Mouse (Mus musculus): Measurements from ENCODE around the gene Cse1l.

The Cse1l gene

DNA sequence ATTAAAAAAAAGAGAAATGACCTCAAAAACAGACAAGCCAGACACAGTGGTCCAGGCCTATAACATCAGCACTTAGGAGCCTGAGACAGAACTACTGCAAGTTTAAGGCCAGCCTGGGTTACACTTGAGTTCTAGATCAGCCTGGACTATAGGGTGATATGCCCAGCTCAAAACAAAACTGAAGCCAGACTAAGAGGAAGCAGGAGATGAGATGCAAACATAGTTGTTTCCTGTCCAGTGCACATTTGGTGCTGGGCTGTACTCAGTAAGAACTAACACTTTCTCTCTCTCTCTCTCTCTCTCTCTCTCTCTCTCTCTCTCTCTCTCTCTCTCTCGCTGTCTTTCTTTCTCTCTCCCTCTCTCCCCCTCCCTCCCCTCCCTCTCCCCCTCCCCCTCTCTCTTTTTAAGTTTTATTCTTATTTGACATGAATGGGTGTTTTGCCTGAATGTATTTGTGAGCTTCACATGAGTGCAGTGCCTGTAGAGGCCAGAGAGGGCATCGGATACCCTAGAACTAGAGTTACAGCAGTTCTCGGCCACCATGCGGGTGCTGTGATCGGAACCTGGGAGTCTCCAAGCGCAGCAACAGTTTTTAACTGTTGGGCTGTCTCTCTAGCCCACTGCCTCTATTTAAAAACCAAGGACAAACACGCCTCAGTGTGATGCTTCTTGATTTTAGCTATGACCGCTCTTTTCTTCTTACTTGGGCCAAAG lies 4.9 kb upstream of the Cse1l start:
- no peak for DNase-seq (ENCODE audit: low read depth, low spot score)

DNA sequence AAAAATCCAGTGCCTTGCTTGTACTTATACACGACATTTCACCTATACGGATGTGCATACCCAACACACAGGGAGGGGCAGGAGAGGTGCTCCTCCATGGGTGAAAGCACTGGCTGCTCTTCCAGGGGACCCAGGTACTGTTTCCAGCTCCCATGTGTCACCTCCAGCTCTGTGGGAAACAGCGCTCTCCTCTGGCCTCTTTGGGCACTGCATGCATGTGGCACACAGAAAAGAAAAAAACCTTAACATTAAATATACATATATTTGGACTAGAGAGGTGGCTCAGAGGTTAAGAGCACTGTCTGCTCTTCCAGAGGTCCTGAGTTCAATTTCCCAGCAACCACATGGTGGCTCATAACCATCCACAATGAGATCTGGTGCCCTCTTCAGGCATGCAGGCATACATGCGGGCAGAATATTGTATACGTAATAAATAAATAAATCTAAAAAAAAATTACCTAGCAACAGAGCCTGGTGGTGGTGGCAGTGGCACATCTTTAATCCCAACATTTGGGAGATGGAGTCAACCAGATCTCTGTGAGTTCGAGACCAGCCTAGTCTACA lies 2.0 kb upstream of the Cse1l start:
- DNase-seq (ENCODE audit: low read depth, low spot score): no peak

DNA sequence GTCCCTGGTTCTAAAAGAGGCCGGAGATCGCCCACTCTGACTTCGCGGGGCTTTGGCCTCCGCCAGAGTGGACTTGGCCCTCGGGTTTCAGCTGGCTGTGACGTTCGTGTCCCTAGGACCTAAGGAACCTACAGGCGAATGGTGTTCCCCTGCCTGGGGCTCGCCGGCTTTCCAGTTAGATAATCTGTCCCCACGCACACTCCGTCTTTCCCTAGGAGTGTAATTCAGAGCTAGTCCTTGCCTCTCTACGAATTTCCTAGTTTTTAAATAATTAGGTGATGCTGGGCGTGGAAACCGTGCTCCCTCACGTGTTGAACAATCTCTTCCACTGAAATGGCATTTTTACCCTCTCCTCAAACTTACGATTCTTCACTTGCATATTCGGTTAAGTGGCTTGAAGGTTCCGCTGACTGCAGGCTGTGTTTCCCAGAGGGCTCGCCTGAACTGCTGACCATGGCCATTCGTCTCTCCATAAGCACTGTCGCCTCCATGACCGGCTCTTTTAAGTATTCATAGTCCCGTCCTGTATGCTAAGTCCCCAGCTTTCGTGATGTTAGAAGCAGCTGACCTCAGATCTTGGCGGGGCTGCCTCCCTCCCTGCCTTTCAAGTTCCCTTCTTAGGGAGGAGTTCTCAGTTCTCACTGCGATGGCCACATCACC lies 813 bp downstream of the Cse1l start:
- DNase-seq (ENCODE audit: low read depth, low spot score): peak; percentile 39

DNA sequence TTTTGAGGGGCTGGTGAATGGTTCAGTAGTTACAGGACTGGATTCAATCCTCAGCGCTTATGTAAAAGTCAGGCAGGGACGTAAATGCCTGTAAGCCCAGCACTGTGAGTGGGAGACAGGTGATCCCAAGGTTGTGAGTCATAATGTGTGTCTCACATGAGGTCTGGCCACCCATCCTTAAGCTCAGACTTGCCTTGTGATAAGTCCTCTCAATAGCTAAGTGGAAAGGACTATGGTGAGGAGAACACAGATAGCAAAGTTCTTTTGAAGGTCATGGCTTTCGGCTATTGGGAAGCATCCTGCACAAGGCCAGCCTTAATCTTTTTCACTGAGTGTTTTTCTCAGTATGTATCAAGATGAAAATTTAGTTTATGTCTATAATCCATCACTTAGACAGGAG lies 3.9 kb downstream of the Cse1l start:
- DNase-seq (ENCODE audit: low read depth, low spot score): no peak

DNA sequence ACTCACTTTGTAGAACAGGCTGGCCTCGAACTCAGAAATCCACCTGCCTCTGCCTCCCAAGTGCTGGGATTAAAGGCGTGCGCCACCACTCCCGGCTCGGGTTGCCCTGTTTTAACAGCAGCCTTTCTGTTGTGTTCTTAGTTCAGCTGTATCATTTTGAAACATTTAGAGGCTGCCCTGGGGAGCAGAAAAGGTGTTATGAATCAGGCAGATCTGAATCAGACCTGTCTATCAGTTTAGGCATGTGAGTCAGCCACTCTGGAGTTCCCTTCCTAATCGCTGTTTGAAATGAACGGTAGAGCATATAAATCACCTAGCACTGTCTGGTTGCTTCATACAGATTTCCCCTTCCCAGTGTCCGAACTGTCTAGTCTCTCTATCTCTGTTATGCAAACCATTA lies 4.7 kb downstream of the Cse1l start:
- DNase-seq (ENCODE audit: low read depth, low spot score): no peak

DNA sequence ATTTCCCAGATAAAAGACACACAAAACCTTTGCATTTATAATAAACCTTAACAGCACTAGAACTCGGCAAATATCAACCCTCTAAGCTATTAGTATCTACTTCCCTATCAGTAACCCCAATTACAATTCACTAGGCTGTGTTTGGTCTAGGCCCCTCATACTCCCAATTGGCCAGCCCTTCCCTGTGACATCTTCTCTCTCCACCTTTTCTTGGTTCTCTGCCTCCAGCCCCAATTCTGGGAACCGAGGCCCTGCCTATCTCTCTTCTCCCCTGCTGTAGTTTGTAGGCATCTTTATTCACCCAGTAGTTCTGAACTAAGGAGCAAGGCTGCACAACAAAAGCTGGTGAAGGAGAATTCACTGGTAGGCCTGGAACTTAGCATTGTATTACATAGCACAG lies 18.1 kb downstream of the Cse1l start:
- DNase-seq (ENCODE audit: low read depth, low spot score): no peak

DNA sequence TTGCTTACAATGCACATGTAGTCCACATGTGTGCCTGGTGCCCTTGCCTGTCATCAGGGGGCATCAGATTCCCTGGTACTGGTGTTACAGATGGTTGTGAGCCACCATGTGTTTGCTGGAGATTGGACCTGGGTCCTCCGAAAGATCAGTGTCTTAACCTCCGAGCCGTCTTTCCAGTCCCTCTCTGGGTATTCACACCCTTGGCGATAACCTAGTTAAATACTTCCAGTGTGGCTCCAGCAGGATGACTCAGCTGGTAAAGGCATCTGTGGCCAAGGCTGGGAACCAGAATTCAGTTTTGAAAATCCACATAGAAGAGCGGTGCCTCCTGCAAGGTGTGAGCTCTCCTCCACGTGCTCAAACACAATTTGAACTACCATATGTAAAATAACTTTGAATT lies 28.1 kb downstream of the Cse1l start:
- no peak for DNase-seq (ENCODE audit: low read depth, low spot score)

DNA sequence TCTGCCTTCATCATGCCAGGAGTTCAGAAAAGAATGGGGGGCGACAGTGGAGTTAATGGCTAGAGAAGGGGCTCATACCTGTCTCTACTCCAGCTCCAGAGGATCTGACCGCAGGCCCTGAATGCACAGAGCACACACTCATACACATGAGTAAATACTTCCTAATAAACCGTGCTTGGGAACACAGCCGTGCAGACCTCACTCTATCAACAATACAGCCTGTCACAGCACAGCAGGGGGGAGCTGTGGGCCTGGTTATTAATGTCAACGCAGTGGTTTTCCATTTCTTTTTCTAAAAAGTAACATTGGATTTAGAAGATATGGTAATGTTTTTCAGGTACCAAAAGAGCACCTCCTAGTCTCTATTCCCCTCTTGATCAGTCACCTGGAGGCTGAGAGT lies 28.6 kb downstream of the Cse1l start:
- DNase-seq (ENCODE audit: low read depth, low spot score): no peak

DNA sequence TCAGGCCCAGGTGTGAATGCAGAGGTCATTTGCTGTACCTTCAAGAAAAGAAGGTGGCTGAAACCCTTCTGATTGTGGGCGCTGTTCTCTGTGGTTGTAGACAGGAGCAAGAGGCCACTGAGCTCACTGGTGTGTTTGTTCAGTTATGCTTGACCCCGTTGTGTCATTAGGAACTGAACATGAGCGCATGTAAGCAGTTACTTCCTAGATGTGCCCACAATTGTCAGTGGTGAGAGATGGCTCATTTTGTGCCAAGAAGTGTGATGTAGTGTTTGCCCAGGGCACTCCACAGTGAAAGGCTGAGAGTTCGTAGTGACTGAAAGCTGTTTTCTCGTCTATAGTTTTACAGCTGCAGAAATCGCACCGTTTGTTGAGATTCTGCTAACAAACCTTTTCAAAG lies 29.7 kb downstream of the Cse1l start:
- no peak for DNase-seq (ENCODE audit: low read depth, low spot score)

DNA sequence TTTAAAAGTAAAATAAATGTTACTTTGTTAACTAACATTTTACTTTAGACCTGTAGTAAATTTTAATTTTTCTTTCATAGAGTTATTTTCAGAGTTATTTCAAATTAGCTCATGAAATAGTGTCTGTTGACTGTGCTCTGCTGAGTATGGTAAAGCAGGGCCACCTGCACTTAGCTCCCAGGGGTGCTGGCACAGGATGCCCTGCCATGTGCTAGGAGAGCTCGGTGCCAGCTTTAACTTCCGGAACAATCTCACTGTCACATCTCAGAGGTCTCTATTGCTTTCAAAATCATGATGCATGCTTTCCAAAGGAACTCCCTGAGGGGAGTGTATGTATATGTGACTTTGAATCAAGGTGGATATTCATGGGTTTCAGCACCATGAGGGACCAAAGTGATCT lies 30.3 kb downstream of the Cse1l start:
- no peak for DNase-seq (ENCODE audit: low read depth, low spot score)

DNA sequence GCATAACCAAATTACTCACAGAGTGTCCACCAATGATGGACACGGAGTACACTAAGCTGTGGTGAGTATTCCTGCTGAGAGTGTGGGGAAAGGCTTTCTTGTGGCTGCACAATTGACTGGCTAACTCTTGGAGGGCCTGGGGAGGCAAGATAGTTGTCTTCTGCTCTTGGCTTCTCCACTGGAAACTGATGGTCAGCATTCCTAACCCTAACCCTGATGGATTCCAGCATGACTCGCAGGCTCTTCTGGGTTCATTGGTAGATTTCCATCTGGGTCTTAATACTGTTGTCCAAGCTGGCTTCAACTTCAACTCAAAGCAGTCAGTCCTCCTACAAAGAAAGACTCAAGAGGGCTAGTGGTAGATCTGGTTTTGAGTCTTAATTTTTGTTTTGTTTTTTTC lies 37.3 kb downstream of the Cse1l start:
- DNase-seq (ENCODE audit: low read depth, low spot score): no peak

DNA sequence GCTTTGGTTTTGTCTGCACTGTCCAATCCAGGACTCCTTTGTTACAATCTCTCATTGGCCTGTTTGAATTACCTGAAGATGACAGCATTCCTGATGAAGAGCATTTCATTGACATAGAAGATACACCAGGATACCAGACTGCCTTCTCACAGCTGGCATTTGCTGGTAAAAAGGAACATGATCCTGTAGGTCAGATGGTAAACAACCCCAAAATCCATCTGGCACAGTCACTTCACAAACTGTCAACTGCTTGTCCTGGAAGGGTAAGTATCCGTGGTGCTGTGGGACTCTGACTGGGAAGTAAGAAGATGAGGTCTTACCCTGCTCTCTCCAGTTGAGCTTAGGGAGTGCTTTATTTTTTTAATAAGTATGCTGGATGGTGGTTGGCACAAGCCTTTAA lies 38.5 kb downstream of the Cse1l start:
- no peak for DNase-seq (ENCODE audit: low read depth, low spot score)

DNA sequence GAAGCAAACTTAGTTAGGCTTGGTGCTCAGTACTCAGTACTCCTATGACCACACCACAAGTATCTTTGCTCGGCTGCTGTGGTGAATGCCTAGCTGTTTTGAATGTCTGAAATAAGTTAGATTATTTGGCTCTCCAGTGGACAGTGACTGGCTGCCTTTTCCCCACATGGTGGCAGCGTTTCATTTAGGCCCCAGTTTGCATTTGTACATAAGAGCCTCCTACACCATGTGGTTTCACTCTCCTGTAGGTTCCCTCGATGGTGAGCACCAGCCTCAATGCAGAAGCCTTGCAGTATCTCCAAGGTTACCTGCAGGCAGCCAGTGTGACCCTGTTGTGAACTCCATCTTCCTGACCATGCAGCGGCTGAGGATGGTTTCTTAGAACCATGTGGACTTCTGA lies 39.6 kb downstream of the Cse1l start:
- DNase-seq (ENCODE audit: low read depth, low spot score): no peak

DNA sequence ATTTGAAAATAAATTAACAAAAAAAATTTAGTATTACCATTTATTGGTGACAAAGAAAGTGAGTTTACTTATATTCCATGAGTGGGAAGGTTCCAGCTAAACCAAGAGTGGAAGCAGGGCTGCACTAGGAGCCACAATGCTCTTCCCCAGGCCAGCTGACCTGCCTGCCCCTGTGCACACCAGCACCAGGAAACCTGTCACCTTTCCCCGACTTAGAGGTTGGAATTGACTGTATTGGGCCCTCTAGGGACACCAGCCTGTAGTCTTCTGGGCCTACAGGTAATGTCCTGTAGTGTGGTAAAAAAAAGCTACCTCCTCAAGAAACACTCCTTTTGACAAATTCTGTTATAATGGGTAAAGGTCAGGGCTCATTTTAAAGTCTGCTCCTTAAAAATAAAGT lies 42.4 kb downstream of the Cse1l start:
- no peak for DNase-seq (ENCODE audit: low read depth, low spot score)

DNA sequence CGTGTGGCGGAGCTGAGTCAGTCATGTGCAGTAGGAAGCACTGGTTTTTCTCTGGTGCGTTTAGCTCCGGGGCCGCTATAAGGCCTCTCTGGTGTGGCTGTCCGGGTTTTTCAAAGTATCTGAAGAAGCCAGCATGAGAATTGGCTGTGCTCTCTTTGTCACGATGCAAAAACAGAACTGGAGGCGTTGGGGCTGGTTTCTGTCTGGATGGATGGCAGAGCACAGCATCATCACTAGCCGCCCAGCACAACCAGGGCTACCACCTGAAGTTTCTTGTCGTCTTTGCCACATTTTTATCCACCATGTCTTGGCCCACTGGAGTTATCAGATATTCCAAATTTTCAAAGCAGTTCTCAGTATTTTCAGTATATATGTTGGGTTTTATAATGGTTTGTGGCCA lies 43.1 kb downstream of the Cse1l start:
- DNase-seq (ENCODE audit: low read depth, low spot score): no peak

DNA sequence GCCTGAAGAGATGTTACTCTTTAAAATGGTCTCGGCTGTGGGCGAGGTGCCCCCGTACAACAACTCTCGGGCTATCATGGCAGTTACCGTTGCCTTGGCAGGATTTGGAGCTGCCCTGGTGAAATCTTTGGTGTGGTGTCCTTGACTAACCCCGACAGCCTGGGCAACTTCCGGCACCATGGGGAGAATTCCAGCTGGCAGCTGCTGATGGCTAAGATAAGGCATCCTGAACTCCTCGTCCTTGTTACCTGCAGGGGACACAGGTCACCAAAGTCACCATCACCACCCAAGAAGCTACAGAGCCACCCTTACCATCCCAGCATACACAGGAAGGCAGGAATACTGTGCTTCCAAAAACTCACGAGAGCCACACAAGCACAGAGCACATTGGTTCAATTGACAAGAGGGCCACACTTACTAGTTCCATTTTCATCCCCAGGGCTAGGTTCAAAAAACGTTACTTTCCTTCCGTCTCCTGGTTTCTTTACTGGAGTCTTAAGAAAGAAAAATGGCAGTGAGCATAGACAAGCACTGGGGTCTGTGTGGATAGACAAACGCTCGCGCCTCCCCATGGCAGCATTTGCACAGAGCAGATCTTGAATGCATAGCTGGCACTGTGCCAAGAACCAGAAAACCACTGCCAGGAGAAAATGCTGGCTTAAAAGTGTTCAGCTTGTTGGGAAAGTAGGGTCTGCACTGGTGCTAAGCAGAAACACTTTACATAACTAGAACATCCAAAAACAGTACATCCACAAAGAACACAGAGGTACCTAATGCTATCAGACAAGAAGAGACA lies 45.2 kb downstream of the Cse1l start:
- DNase-seq (ENCODE audit: low read depth, low spot score): no peak

DNA sequence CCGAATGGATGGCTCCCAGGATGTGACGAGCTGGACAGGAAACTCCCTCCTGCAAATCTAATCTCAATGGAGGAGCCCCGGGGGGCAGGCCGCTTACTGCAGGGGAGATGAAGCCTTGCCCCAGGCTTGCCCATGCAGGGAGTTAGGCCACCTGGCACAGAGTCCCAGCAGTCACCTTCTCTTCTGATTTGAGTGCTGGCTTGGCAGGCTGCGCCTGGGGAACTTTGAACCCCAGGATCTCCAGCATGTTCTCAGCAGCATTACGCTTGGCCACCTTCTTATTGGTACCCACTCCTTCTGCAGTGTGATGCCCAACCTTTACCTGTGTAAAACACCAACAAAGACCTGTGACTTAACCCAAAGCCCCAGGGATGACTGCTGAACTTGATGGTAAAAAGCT lies 46.3 kb downstream of the Cse1l start:
- DNase-seq (ENCODE audit: low read depth, low spot score): no peak

DNA sequence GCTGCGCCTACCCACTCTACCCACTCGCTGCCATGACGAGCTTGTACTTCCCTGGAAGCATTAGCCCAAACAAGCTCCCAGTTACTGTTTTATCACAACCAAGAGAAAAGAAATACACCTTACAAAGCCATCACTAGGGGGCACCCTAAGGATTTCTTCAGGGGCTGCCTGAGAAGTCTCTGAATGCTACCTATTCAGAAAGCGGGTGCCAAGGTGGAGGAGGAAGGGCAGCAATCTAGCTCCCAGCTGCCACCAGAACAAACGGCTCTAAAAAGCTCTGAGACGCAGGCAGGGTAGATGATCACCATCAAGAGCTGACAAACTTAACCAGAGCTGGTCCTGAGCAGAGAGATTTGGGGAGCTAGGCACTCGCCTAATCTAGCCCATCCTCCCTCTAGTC lies 51.0 kb downstream of the Cse1l start:
- peak; percentile 32 for DNase-seq (ENCODE audit: low read depth, low spot score)

DNA sequence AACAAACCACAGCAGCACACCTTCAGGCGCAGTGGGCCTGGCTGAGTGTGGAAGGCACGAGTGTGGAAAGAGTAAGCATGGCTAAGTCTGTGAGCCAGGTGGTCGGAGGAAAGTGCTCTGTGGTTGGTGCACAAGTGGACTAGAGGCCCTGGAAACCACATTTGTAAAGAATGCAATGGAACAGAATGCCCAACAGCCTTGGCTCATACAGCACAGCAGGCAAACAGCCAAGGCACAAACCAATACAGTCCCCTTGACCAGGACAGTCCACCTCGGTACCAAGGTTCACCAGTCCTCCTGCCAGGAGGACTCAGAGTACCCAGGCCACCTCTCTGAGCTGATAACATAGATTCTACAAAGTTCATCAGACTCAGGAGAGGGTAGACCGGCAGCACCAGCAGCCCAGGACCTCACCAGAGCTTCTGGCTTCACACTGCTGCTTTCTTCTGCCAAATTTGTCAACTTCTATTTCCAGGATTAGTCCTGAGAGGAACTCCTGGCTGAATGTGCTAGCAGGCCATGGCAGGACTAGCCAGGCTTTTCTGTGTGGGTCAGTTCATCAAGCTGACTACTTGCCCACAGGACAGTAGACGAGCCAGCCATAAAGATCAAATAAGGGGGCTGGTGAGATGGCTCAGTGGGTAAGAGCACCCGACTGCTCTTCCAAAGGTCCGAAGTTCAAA lies 54.9 kb downstream of the Cse1l start:
- DNase-seq (ENCODE audit: low read depth, low spot score): no peak

DNA sequence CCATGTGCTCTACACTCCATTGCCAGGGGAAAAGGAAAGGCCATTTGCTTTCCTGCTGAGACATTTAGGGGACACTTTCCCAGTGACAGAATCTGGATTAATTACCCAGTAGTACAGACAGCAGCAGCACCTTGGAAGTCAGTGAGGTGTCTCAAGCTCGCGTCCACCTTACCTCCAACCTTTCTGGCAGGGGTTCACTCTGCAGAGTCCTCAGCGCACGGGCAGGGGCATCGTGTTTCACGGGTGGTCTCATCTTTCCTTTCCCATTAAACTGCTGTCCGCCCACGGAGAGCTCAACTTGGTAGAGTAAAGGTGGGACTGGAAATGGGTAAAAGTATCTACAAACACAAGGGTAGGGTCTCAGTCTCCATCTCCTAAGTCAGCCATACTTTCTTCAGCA lies 57.4 kb downstream of the Cse1l start:
- DNase-seq (ENCODE audit: low read depth, low spot score): no peak

DNA sequence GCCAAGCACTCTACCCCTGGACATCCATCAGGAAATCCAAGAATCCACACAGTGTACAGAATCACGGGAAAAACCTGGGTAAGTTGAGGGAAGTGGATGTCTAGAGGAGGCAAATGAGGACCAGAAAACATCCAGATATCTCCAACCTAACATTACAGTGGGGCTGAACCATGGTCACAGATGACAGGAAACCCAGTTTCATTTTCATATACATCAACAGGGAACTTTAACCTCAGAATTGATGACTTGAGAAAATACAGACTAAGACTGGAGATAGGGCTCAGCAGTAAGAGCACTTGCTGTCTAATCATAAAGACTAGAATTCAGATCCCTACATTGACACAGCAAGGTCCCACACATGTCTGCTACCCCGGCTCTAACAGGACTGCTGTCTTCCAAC lies 58.9 kb downstream of the Cse1l start:
- no peak for DNase-seq (ENCODE audit: low read depth, low spot score)

DNA sequence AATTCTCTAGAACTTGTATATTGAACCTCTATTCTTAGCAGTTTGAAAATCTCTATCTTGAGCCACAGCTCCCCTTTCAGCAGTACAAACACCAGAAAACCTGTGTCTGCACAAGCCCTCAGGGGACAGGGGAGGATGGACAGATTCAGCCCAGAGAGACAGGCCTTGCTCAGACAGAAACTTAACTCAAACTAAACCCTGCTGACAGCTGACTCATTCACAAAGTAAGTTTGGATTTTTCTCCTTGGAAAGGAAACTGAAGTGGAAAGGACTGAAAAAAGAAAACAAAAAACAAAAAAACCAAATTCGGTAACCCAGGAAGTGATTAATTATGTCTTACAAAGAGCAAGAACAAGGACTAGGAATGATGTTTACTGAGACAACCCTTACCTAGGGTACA lies 67.3 kb downstream of the Cse1l start:
- DNase-seq (ENCODE audit: low read depth, low spot score): no peak

Measured in c-Kit-negative CD71-positive TER-119-positive erythroid progenitor cells, embryonic 14.5 days (primary cell).